Mouse (Mus musculus): Measurements from ENCODE around the gene Gnao1.
A peak's percentile ranks its signal among the peaks of the same experiment; 100 is the strongest.

The Gnao1 gene

GRCm38 (mm10) chr8:93809686-93810027, at the start of gene Gnao1:
Gene Gnao1, plus strand, starts transcription at chr8:93809966.
- DNase-seq (ENCODE audit: low read depth) = no peak

GRCm38 (mm10) chr8:93777605-93778004, 32.2 kb upstream of the Gnao1 start:
- no peak for DNase-seq (ENCODE audit: low read depth)

- DNase-seq (ENCODE audit: low read depth) = no peak
Observed at GRCm38 (mm10) chr8:93809226-93809625, 540 bp upstream of the Gnao1 start.

GRCm38 (mm10) chr8:93810028-93810858, 477 bp downstream of the Gnao1 start:
- no peak for DNase-seq (ENCODE audit: low read depth)

- no peak for DNase-seq (ENCODE audit: low read depth)
Observed at GRCm38 (mm10) chr8:93810859-93811602, 1.3 kb downstream of the Gnao1 start.

- DNase-seq (ENCODE audit: low read depth) = no peak
Observed at GRCm38 (mm10) chr8:93811719-93812475, 2.1 kb downstream of the Gnao1 start.

GRCm38 (mm10) chr8:93812566-93813404, 3.0 kb downstream of the Gnao1 start:
- no peak for DNase-seq (ENCODE audit: low read depth)

- no peak for DNase-seq (ENCODE audit: low read depth)
Observed at GRCm38 (mm10) chr8:93813405-93813761, 3.6 kb downstream of the Gnao1 start.

- no peak for DNase-seq (ENCODE audit: low read depth)
Observed at GRCm38 (mm10) chr8:93814266-93814665, 4.5 kb downstream of the Gnao1 start.

GRCm38 (mm10) chr8:93816226-93816625, 6.5 kb downstream of the Gnao1 start:
- DNase-seq (ENCODE audit: low read depth) = no peak

- DNase-seq (ENCODE audit: low read depth) = no peak
Observed at GRCm38 (mm10) chr8:93817366-93817765, 7.6 kb downstream of the Gnao1 start.

- DNase-seq (ENCODE audit: low read depth) = no peak
Observed at GRCm38 (mm10) chr8:93819929-93820328, 10.2 kb downstream of the Gnao1 start.

- no peak for DNase-seq (ENCODE audit: low read depth)
Observed at GRCm38 (mm10) chr8:93821327-93821726, 11.6 kb downstream of the Gnao1 start.

- DNase-seq (ENCODE audit: low read depth) = no peak
Observed at GRCm38 (mm10) chr8:93825317-93825716, 15.6 kb downstream of the Gnao1 start.

- no peak for DNase-seq (ENCODE audit: low read depth)
Observed at GRCm38 (mm10) chr8:93830626-93831025, 20.9 kb downstream of the Gnao1 start.

GRCm38 (mm10) chr8:93835771-93836170, 26.0 kb downstream of the Gnao1 start:
- no peak for DNase-seq (ENCODE audit: low read depth)

- DNase-seq (ENCODE audit: low read depth) = no peak
Observed at GRCm38 (mm10) chr8:93839113-93839512, 29.3 kb downstream of the Gnao1 start.

GRCm38 (mm10) chr8:93840486-93840885, 30.7 kb downstream of the Gnao1 start:
- no peak for DNase-seq (ENCODE audit: low read depth)

- peak; percentile 26 for DNase-seq (ENCODE audit: low read depth)
Observed at GRCm38 (mm10) chr8:93840956-93841752, 31.4 kb downstream of the Gnao1 start.

- DNase-seq (ENCODE audit: low read depth) = no peak
Observed at GRCm38 (mm10) chr8:93842574-93842973, 32.8 kb downstream of the Gnao1 start.
